Mouse (Mus musculus): ENCODE measurements around the gene Spin4.

DNA sequence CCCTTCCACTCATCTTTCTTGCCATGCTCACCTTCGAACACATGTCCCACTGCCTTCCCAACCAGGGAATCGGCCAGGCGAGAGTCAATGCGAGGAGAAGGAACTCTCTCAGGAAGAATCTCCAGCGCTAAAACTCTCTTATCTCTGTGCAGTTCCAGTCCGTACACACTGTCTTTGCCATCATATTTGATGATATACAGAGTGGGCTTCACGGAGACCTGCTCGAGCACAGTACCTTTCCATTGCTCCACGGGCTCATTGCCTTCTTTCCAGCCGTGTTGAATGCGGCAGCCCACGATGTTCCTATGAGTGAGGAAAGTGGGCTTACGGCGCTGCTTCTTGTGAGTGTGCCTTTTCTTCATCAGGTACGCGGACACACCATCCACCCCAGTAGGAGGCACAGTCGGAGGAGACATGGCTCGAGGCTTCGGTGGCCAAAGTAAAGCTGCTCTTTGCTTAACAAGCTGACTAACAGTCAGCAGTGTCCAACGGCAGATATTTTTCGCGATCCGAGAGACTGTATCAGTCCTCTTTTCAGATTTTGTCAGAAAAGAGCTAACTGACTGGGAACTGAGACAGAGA lies 612 bp downstream of the Spin4 start:
- TF ChIP-seq POLR2A (IDR thresholded peaks at IDR 0.05; ENCODE audit: low read depth, low read length) (no peak), CTCF (IDR thresholded peaks at IDR 0.05; ENCODE audit: extremely low read depth, insufficient read depth, insufficient read length, insufficient replicate concordance) (no peak)

All from spleen, adult 2 months (tissue).